Mouse (Mus musculus): ENCODE measurements at regions not wholly inside any gene's neighbourhood (a gene's known extent, or its start where the extent isn't known, plus 50 kb on each side); places are given as distances from the start of the nearest gene placed in this dataset.

DNA sequence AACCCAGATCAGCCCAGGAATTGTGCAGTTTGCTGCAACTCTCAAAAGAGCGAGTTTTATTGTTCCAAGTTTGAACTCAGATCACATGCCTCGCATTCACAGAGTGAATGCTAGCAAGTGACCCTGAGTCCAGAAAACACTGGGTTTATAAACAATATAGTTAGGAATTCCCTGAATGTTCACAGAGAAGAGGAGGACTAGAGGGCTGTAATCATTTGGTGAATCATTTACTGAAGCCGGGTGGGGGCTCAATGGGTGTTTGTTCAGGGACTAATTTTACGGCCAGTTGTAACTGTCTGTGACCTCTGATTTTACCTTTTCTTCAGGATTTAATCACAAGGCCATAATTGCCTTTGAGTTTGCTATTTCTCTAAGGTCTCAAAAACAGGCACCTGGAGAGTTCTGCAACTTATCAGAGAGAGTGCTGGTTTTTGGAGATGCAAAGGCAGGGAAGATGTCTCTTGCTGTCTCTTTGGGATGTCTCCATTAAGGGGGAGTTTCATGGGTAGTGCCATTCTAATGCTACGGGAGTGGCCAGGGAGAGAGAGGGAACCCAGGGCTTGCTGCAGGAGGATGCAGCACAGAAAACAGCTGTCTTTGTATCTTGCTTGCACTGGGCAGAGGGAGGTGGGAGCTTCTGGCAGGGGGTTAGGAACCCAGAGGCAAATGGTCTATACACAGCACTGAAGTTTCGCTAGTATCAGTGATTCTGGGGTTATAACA lies 64.8 kb upstream of the Cox7c start:
- DNase-seq (ENCODE audit: low read depth in 3 of 3, low spot score in 3 of 3) (no peak), ATAC-seq (ENCODE audit: insufficient read depth) (peak; percentile 39; the same call in 1 of the 2 replicates)
- no peaks in the 10 kb centered on the region; a peak in 1 of 4 replicates for H3K4me1 ChIP-seq (replicated peaks; ENCODE audit: control insufficient read depth in 2 of 2, insufficient read depth in 2 of 2, low read length in 1 of 2)
- WGBS (ENCODE audit: insufficient replicate concordance), result 49% methylated on average over 6 of the region's 6 CpGs
- no peak overlapping the region for H3K9ac ChIP-seq (replicated peaks)
- no peak overlapping the region for H3K4me3 ChIP-seq (ENCODE audit: insufficient read depth in 1 of 2, low read depth in 2 of 2, low read length in 2 of 2)
- H3K27me3 ChIP-seq (ENCODE audit: control insufficient read depth, insufficient read depth, low read length), result no peaks in the 10 kb centered on the region
- no peaks in the 10 kb centered on the region for H3K36me3 ChIP-seq (replicated peaks; ENCODE audit: control insufficient read depth, insufficient read depth, low read depth)
- no peak overlapping the region for H3K4me2 ChIP-seq (ENCODE audit: low read depth)
- TF ChIP-seq EP300 (IDR thresholded peaks at IDR 0.05; ENCODE audit: low read depth) (no peak), CTCF (IDR thresholded peaks at IDR 0.05; ENCODE audit: low read depth) (no peak)
- no peaks in the 10 kb centered on the region for H3K9me3 ChIP-seq (ENCODE audit: control insufficient read depth, low read length)
- H3K27ac ChIP-seq, result no peak overlapping the region

DNA sequence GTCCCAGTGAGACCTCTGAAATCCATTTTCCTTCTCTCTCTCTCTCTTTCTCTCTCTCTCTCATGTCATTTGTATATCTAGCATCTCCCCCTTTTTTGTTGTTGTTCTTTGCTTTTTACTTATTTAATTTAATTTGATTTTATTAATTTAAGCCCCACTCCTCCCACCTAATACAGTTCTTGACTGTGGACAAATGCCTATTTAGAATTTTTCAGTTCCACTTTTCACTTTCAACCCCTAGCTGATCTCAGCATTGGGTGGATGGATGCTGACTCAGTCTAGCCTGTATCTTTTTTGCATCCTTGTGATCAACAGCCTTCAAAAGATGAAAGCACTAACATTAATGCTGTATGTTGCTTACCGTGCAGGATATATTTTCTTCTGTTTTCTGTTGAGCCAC lies 55.5 kb upstream of the Cox7c start:
- TF ChIP-seq CTCF (IDR thresholded peaks at IDR 0.05; ENCODE audit: low read depth) (no peak), EP300 (IDR thresholded peaks at IDR 0.05; ENCODE audit: low read depth) (no peak)
- Histone ChIP-seq H3K36me3 (replicated peaks; ENCODE audit: control insufficient read depth, insufficient read depth, low read depth) (no peaks in the 10 kb centered on the region), H3K27me3 (ENCODE audit: control insufficient read depth, insufficient read depth, low read length) (no peaks in the 10 kb centered on the region), H3K4me3 (ENCODE audit: insufficient read depth in 1 of 2, low read depth in 2 of 2, low read length in 2 of 2) (no peak overlapping the region), H3K4me1 (replicated peaks; ENCODE audit: control insufficient read depth in 2 of 2, insufficient read depth in 2 of 2, low read length in 1 of 2) (no peaks in the 10 kb centered on the region), H3K9ac (replicated peaks) (no peak overlapping the region), H3K4me2 (ENCODE audit: low read depth) (no peak overlapping the region), H3K9me3 (ENCODE audit: control insufficient read depth, low read length) (no peaks in the 10 kb centered on the region), H3K27ac (no peak overlapping the region)
- 53% methylated on average over 1 of the region's 1 CpGs for WGBS (ENCODE audit: insufficient replicate concordance)
- DNase-seq (ENCODE audit: low read depth in 3 of 3, low spot score in 3 of 3) (no peak), ATAC-seq (ENCODE audit: insufficient read depth) (no peak)

DNA sequence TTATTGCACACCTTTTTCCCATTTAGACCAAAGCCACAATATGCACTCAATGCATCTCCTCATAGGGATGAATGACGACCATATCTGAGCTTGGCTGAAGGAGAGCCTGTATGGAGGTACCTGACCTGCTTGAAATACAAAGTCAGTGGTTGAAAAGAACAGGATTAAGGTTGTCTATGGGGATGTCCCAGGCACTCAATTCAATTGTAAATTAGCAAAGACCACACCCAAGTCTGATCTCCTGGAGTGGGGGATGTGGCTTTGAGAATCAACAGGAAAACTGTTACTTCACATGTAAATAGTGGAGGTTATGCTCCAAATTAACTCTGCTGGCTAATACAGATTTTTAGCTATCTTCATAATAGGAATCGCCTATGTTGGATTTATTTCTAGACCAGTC lies 51.1 kb upstream of the Cox7c start:
- H3K9ac ChIP-seq (replicated peaks), result no peak overlapping the region
- DNase-seq (ENCODE audit: low read depth in 3 of 3, low spot score in 3 of 3) (no peak), ATAC-seq (ENCODE audit: insufficient read depth) (no peak)
- 22% methylated on average over 2 of the region's 2 CpGs for WGBS (ENCODE audit: insufficient replicate concordance)
- H3K27me3 ChIP-seq (ENCODE audit: control insufficient read depth, insufficient read depth, low read length), result no peaks in the 10 kb centered on the region
- no peaks in the 10 kb centered on the region for H3K9me3 ChIP-seq (ENCODE audit: control insufficient read depth, low read length)
- H3K4me2 ChIP-seq (ENCODE audit: low read depth), result no peak overlapping the region
- H3K27ac ChIP-seq, result no peak overlapping the region
- no peak overlapping the region for H3K4me3 ChIP-seq (ENCODE audit: insufficient read depth in 1 of 2, low read depth in 2 of 2, low read length in 2 of 2)
- H3K4me1 ChIP-seq (replicated peaks; ENCODE audit: control insufficient read depth in 2 of 2, insufficient read depth in 2 of 2, low read length in 1 of 2), result no peaks in the 10 kb centered on the region
- H3K36me3 ChIP-seq (replicated peaks; ENCODE audit: control insufficient read depth, insufficient read depth, low read depth), result no peaks in the 10 kb centered on the region
- TF ChIP-seq EP300 (IDR thresholded peaks at IDR 0.05; ENCODE audit: low read depth) (no peak), CTCF (IDR thresholded peaks at IDR 0.05; ENCODE audit: low read depth) (no peak)

DNA sequence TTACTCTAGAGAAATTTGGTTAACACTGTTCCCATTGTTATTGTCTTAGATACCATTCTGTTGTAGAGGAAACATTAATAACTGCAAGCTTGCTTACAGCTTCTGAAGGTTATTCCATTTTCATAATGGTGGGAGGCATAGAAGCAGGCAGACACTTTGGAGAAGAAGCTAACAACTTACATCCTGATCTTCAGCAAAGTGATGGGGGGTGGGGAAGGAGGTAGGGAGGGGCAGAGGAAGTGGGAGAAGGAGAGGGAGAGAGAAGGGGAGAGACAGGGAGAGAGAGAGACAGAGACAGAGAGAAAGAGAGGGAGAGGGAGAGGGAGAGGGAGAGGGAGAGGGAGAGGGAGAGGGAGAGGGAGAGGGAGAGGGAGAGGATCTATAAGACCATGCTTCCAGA lies 50.6 kb upstream of the Cox7c start:
- Histone ChIP-seq H3K4me3 (ENCODE audit: insufficient read depth in 1 of 2, low read depth in 2 of 2, low read length in 2 of 2) (no peak overlapping the region), H3K27me3 (ENCODE audit: control insufficient read depth, insufficient read depth, low read length) (no peaks in the 10 kb centered on the region), H3K36me3 (replicated peaks; ENCODE audit: control insufficient read depth, insufficient read depth, low read depth) (no peaks in the 10 kb centered on the region), H3K27ac (no peak overlapping the region), H3K9me3 (ENCODE audit: control insufficient read depth, low read length) (no peaks in the 10 kb centered on the region), H3K4me1 (replicated peaks; ENCODE audit: control insufficient read depth in 2 of 2, insufficient read depth in 2 of 2, low read length in 1 of 2) (no peaks in the 10 kb centered on the region), H3K4me2 (ENCODE audit: low read depth) (no peak overlapping the region), H3K9ac (replicated peaks) (no peak overlapping the region)
- no peak for DNase-seq (ENCODE audit: low read depth in 3 of 3, low spot score in 3 of 3)
- no peak for ATAC-seq (ENCODE audit: insufficient read depth)
- no peak for TF ChIP-seq EP300 (IDR thresholded peaks at IDR 0.05; ENCODE audit: low read depth)

Data from liver, embryonic 14.5 days (tissue).